Mouse (Mus musculus): ENCODE measurements at regions not wholly inside any gene's neighbourhood (a gene's known extent, or its start where the extent isn't known, plus 50 kb on each side); places are given as distances from the start of the nearest gene placed in this dataset.

DNA sequence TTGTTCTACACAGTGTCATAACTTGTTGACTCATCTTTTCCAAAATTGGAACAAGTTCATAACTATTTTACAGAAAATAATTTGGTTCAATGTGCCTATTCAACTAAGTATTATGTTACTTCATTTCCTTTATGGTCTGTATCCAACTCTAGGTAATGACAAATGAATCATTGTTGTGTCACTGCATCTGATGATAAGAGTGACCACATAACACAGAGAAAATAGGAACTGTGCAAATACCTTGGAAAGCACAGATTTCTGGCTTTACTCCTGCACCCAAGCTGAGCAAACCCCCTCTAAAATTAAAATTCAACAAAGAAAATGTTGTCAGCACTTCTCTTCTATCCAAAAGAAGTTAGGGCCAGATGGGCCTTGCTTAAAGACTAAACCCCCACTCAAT is 540.7 kb upstream of the Rag2 start:
- Histone ChIP-seq H3K4me2 (ENCODE audit: insufficient read depth, low read depth, poor library complexity, severe bottlenecking) (no peak overlapping the region), H3K27ac (ENCODE audit: insufficient read depth, low read depth) (no peak overlapping the region), H3K9me3 (replicated peaks; ENCODE audit: low read length) (no peaks in the 10 kb centered on the region), H3K79me2 (replicated peaks; ENCODE audit: control insufficient read depth, extremely low read depth, insufficient read depth, poor library complexity, severe bottlenecking) (no peaks in the 10 kb centered on the region), H3K4me3 (replicated peaks in 1 of 3; ENCODE audit: low read depth in 2 of 3, low read length in 2 of 3, poor library complexity in 1 of 3) (no peak overlapping the region), H3K27me3 (replicated peaks) (no peaks in the 10 kb centered on the region), H3K36me3 (replicated peaks in 1 of 2; ENCODE audit: control insufficient read depth in 1 of 2, insufficient read depth in 1 of 2, low read length in 1 of 2) (no peaks in the 10 kb centered on the region), H3K4me1 (ENCODE audit: control insufficient read depth in 1 of 2, insufficient read depth in 2 of 2) (no peaks in the 10 kb centered on the region), H3K9ac (ENCODE audit: insufficient read depth, low read depth) (no peak overlapping the region)
- dilution Hi-C loops (cut with MboI; ENCODE audit: extremely low pct_ligation_motif_present, extremely low pct_unique_long_range_greater_than_20kb, low sequenced_read_pairs) (no loop called here), in situ Hi-C loops (cut with MboI; ENCODE audit: low pct_ligation_motif_present, low pct_unique_long_range_greater_than_20kb, low sequenced_read_pairs) (no loop called here)
- TF ChIP-seq USF2 (conservative IDR thresholded peaks at IDR 0.05; ENCODE audit: low read depth, low read length): no peak
- no peak for TF ChIP-seq HCFC1 (IDR thresholded peaks at IDR 0.05; ENCODE audit: low read depth, low read length)
- no peak for DNase-seq (ENCODE audit: extremely low read depth)

DNA sequence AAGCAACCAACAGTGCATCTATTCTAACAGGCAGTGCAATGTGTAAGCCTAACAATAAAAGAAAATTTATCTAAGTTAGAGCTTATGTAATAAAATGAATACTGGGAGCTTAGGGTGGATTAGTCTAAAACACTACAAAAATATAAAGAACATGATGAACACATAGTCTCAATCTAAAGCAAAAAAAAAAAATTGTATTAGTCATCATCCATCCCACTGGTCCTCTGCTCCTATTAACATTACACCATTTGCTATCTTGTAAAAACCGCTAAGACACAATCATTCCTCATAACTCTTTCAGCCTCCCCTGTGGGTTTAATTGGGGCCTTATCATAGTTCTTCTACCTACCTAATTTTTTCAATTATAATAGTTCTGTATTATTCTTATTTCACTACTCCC is 539.9 kb upstream of the Rag2 start:
- Histone ChIP-seq H3K4me2 (ENCODE audit: insufficient read depth, low read depth, poor library complexity, severe bottlenecking) (no peak overlapping the region), H3K4me1 (ENCODE audit: control insufficient read depth in 1 of 2, insufficient read depth in 2 of 2) (no peaks in the 10 kb centered on the region), H3K9me3 (replicated peaks; ENCODE audit: low read length) (no peaks in the 10 kb centered on the region), H3K27me3 (replicated peaks) (no peaks in the 10 kb centered on the region), H3K9ac (ENCODE audit: insufficient read depth, low read depth) (no peak overlapping the region), H3K36me3 (replicated peaks in 1 of 2; ENCODE audit: control insufficient read depth in 1 of 2, insufficient read depth in 1 of 2, low read length in 1 of 2) (no peaks in the 10 kb centered on the region), H3K79me2 (replicated peaks; ENCODE audit: control insufficient read depth, extremely low read depth, insufficient read depth, poor library complexity, severe bottlenecking) (no peaks in the 10 kb centered on the region), H3K4me3 (replicated peaks in 1 of 3; ENCODE audit: low read depth in 2 of 3, low read length in 2 of 3, poor library complexity in 1 of 3) (no peak overlapping the region), H3K27ac (ENCODE audit: insufficient read depth, low read depth) (no peak overlapping the region)
- dilution Hi-C loops (cut with MboI; ENCODE audit: extremely low pct_ligation_motif_present, extremely low pct_unique_long_range_greater_than_20kb, low sequenced_read_pairs): no loop called here
- TF ChIP-seq JUN (IDR thresholded peaks at IDR 0.05; ENCODE audit: insufficient read depth, low read depth, low read length) (no peak), RCOR1 (conservative IDR thresholded peaks at IDR 0.05; ENCODE audit: low read depth, low read length) (no peak), ZKSCAN1 (IDR thresholded peaks at IDR 0.05; ENCODE audit: borderline replicate concordance, low read depth, low read length) (no peak), HCFC1 (IDR thresholded peaks at IDR 0.05; ENCODE audit: low read depth, low read length) (no peak), USF1 (IDR thresholded peaks at IDR 0.05; ENCODE audit: low read depth, low read length) (no peak), CHD2 (IDR thresholded peaks at IDR 0.05; ENCODE audit: low read length) (no peak), ELF1 (IDR thresholded peaks at IDR 0.05; ENCODE audit: low read depth, low read length) (no peak), POLR2A (IDR thresholded peaks at IDR 0.05; ENCODE audit: low read depth, low read length) (no peak), CTCF (conservative IDR thresholded peaks at IDR 0.05 in 1 of 2, IDR thresholded peaks at IDR 0.05 in 1 of 2; ENCODE audit: low read depth in 2 of 2, low read length in 2 of 2) (no peak)
- no peak for DNase-seq (ENCODE audit: extremely low read depth)
- in situ Hi-C loops (cut with MboI; ENCODE audit: low pct_ligation_motif_present, low pct_unique_long_range_greater_than_20kb, low sequenced_read_pairs): no loop called here

DNA sequence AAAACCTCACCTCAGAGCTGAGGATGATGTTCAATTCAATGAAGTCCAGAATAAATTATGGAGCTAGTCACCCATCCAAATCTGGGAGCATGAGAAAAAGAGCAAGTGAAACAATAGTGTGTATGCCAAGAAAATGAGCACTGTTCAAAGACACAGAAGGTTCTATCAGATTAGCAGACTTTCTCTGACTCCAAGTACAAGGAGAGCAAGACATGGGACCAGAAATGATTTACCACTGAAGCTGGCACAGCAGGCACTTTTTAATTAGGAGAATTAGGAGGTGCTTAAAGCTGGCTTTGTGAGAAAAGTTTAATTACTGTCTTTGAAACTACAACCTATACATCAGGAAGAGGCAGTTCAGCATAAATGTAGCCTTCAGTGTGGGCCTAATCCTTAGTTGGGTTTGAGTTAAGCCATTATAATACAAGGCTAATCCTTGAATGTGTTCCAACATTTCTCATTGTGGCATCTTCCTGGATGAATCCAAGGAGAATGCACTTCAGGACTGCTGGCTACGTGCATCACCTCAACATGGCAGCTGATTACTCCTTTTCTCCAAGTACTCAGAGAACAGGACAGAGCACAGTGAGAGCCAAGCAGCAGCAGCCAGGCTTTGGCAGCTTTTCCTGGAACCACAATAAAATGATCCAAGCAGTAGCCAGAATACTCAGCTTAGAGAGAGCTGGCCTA is 517.2 kb upstream of the Rag2 start:
- H3K79me2 ChIP-seq (replicated peaks; ENCODE audit: control insufficient read depth, extremely low read depth, insufficient read depth, poor library complexity, severe bottlenecking): no peaks in the 10 kb centered on the region
- H3K4me2 ChIP-seq (ENCODE audit: insufficient read depth, low read depth, poor library complexity, severe bottlenecking): no peak overlapping the region
- in situ Hi-C loops (cut with MboI; ENCODE audit: low pct_ligation_motif_present, low pct_unique_long_range_greater_than_20kb, low sequenced_read_pairs) (no loop called here), dilution Hi-C loops (cut with MboI; ENCODE audit: extremely low pct_ligation_motif_present, extremely low pct_unique_long_range_greater_than_20kb, low sequenced_read_pairs) (no loop called here)
- H3K36me3 ChIP-seq (replicated peaks in 1 of 2; ENCODE audit: control insufficient read depth in 1 of 2, insufficient read depth in 1 of 2, low read length in 1 of 2): no peaks in the 10 kb centered on the region
- H3K4me1 ChIP-seq (ENCODE audit: control insufficient read depth in 1 of 2, insufficient read depth in 2 of 2): no peaks in the 10 kb centered on the region
- no peak overlapping the region for H3K27ac ChIP-seq (ENCODE audit: insufficient read depth, low read depth)
- no peaks in the 10 kb centered on the region for H3K9me3 ChIP-seq (replicated peaks; ENCODE audit: low read length)
- no peak for TF ChIP-seq TBP (conservative IDR thresholded peaks at IDR 0.05; ENCODE audit: low read depth, low read length)
- TF ChIP-seq SMC3 (IDR thresholded peaks at IDR 0.05; ENCODE audit: low read depth, low read length): no peak
- no peak overlapping the region for H3K4me3 ChIP-seq (replicated peaks in 1 of 3; ENCODE audit: low read depth in 2 of 3, low read length in 2 of 3, poor library complexity in 1 of 3)
- no peak overlapping the region for H3K9ac ChIP-seq (ENCODE audit: insufficient read depth, low read depth)
- no peaks in the 10 kb centered on the region for H3K27me3 ChIP-seq (replicated peaks)
- no peak for DNase-seq (ENCODE audit: extremely low read depth)

Data from CH12.LX (cell line).